Mouse (Mus musculus): ENCODE results near the gene Calhm2.

Gene Calhm2

DNA sequence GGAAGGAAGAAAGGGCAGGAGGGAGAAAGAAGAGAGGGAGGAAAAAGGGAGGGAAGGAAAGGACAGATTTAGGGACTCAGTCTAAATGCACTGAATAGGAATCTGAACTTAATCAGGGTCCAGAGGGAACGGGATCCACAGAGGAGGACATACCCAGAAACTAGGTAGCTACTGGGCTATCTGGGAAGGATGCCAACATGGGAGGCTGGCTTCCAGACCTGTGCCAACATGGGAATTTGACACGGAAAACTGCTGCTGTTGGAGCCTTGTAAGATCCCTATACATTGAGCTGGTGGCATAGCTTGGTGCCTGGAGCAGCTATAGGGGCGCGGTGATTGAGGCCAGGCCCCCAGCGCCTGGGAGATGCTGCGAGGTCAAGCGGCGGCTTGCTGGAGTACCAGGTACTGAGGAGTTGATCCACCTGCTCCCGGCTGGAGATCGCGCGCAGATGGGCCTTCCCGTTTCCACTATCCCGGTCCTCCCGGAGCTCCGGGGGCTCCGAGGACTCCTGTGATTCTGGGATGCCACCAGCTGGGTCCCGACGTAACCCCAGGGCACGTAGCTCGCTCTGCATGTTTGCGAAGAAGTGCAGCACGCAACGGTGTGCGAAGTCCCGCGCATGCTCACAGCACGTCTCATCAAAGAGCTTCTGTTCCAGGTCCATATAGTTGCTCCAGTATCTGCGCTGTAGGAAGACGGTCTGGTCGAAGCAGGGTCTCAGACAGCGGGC, 13.4 kb upstream of the Calhm2 start:
- in situ Hi-C loops (cut with MboI, MseI) = loop anchor here (10.0 kb wide), 1 partner anchor 63 kb away; no protein-coding TSS in a partner anchor

DNA sequence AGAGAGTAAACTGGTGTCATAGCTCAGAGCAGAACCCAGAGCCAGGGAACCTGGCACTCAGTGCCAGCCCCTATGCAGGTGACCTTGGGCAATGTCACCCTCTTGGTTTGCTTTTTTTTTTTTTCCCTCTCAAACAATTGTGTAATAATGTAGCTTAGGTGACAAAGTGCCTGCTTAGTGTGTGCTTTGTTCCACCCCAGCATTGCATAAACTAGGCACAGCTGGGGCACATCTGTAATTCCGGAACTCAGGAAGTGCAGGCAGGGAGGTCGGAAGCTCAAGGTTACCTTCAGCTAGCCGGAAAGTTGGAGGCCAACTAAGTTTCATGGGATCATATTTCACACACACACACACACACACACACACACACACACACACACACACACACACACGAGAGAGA, 11.8 kb upstream of the Calhm2 start:
- in situ Hi-C loops (cut with MboI, MseI) = loop anchor here (10.0 kb wide), 1 partner anchor 65 kb away; no protein-coding TSS in a partner anchor

DNA sequence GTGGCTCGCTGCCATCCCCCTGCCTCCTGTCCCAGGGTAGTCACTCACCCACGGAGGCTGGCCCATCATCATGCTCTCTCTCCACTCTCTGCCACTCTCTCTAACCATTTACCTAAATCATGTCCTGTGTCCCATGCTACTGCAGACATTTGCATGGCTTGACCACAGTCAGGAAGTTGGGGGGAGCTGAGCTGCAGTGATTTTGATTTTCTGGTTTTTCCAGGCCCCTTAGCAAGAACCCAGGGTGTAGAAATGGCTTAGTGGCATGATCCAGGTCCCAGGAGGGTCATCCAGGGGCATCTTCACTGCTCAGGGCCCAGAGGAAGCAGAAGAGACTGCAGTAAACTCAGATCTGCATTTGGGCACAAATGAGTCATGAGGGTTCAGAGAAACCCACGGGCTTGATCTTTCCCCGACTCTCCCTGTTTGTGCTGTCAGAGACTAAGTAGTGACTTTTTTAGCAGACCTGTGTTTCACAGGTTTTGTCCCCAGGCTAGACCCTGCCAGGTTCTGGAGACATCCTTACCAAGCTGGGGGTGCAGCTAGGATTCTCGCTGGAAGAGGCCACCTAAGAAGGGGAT, 10.3 kb upstream of the Calhm2 start:
- in situ Hi-C loops (cut with MboI, MseI) = no loop called here

DNA sequence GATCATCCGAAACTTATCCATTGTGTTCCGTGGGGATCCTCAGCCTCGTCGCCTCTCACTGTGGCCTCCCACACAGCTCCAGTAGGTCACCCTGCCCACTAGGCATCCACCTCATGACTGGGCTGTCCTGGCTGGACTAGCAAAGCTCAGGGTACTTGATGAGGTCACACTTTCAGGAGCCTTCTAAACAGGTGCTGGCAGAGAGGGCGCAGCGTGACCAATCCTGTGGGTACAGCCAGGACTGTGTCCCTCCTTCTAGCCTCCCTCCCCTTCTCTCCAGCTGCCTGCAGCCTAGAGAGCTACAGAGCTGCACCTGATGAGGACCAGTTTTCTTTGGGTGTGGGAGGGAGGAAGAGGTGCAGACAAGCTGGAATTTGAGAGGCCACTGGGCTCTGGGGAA, 6.1 kb upstream of the Calhm2 start, which contains the start of gene Calhm1:
TSS of gene Calhm1 (minus strand) at position 101 of the 400 bp plus-strand sequence.
- in situ Hi-C loops (cut with MboI, MseI) = no loop called here

- in situ Hi-C loops (cut with MboI, MseI) = no loop called here
Measured at GRCm38 (mm10) chr19:47142438-47142837, 4.3 kb upstream of the Calhm2 start.

DNA sequence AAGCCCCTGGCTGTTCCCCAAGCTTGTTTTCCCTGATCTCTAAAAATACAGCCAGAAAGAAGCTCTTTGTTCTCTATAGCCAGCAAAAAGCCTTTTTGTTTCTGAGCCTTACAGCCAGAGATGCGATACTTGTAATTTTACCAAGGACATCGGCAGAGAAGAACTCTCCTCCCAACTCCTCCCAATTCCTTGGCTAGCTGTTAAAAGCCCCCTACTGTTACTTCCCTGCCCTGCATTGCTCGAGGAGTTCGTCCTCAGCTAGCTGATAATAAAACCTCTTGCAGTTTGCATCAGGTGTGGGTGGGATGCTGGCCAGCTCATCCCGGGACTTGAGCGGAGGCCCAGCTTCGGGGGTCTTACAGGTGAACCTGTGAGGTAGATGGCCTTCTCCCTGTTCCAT, 1.5 kb upstream of the Calhm2 start:
- in situ Hi-C loops (cut with MboI, MseI) = loop anchor here (10.0 kb wide), 1 partner anchor 445 kb away; no protein-coding TSS in a partner anchor

GRCm38 (mm10) chr19:47137051-47137581, 978 bp downstream of the Calhm2 start:
- in situ Hi-C loops (cut with MboI, MseI) = loop anchor here (10.0 kb wide), 1 partner anchor 448 kb away; no protein-coding TSS in a partner anchor

GRCm38 (mm10) chr19:47136170-47136569, 1.9 kb downstream of the Calhm2 start:
- in situ Hi-C loops (cut with MboI, MseI) = loop anchor here (10.0 kb wide), 1 partner anchor 449 kb away; no protein-coding TSS in a partner anchor

- in situ Hi-C loops (cut with MboI, MseI) = loop anchor here (10.0 kb wide), 1 partner anchor 449 kb away; no protein-coding TSS in a partner anchor
Measured at GRCm38 (mm10) chr19:47135568-47135967, 2.5 kb downstream of the Calhm2 start.

DNA sequence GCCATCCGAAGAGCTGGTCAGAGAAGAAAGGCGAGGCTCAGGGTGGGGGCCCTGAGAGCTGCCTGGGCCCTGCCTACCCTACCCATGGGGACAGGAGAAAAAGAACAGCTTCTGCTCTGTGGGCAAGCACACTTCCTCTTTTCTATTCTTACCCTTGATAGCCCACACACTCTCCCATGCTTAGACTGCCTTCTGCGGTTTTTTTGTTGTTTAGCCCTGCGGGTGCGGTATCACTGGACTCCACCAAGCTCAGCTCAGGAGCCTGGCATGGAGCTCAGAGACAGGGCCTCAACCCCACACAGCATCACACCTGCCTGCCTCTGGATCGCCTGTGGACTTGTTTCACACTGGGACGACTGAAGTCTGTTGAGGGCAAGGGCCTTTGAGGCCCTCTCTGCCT, 4.9 kb downstream of the Calhm2 start:
- in situ Hi-C loops (cut with MboI, MseI) = loop anchor here (10.0 kb wide), 1 partner anchor 452 kb away; no protein-coding TSS in a partner anchor

DNA sequence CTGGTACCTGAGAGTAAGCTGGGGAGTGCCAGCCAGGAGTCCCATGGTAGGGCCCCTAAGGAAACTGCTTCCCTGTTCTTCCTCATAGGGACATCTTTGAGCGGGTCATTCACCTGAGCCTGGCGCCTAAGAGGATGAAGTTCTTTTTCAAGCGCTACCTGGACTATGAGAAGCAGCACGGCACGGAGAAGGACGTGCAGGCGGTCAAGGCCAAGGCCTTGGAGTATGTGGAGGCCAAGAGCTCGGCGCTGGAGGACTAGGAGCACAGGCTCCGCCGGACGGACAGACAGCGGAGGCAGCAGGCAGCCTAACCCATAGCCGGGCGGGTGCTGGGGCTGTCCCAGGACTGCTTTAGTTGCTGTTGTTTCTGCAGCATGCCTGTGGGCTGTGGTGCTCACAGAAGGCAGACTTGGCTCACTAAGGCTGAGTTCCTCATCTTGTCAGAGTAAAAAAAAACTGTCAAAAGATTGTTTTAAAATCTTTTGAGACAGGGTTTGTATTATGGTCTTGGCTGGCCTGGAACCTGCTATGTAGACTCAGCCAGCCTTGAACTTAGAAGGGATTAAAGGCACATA, 7.5 kb downstream of the Calhm2 start:
- in situ Hi-C loops (cut with MboI, MseI) = loop anchor here (10.0 kb wide), 1 partner anchor 454 kb away; no protein-coding TSS in a partner anchor

DNA sequence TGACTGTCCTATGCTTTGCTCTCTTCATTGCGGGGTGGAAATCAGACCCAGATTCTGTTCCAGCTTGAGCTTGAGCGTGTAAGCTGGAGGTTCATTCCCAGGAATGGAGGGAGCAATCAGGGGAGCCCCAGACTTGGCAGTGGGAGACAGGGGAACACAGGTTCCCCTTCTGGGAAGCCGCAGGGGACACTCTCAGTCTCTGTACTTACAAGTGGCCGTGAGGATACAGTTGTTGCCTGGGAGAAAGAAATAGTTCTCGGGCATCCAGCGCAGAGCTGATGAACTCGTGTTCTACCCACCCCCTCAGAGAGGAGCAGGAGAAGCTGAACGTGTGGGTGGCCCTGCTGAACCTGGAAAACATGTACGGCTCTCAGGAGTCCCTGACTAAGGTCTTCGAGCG, 9.3 kb downstream of the Calhm2 start:
- in situ Hi-C loops (cut with MboI, MseI) = no loop called here

DNA sequence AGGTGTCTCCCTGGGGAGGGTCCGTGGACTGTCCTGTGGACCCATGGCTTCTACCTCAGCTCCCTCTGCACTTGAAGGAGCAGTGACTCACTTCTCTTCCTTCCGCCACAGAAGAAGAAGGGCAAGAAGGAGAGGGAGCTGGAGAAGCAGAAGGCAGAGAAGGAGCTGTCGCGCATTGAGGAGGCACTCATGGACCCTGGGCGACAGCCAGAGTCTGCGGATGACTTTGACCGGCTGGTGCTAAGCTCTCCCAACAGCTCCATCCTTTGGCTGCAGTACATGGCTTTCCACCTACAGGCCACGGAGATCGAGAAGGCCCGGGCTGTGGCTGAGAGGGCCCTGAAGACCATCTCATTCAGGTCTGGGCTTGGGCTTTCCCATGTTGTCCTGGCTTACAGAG, 9.9 kb downstream of the Calhm2 start:
- in situ Hi-C loops (cut with MboI, MseI) = no loop called here

- in situ Hi-C loops (cut with MboI, MseI) = loop anchor here (5.0 to 25.0 kb wide), 2 partner anchors 44 to 1361 kb away; no protein-coding TSS in a partner anchor
Measured at GRCm38 (mm10) chr19:47122802-47123201, 15.3 kb downstream of the Calhm2 start.

- in situ Hi-C loops (cut with MboI, MseI) = loop anchor here (5.0 to 25.0 kb wide), 2 partner anchors 46 to 1359 kb away; no protein-coding TSS in a partner anchor
Measured at GRCm38 (mm10) chr19:47121054-47121453, 17.0 kb downstream of the Calhm2 start.

GRCm38 (mm10) chr19:47118634-47119033, 19.5 kb downstream of the Calhm2 start:
- in situ Hi-C loops (cut with MboI, MseI) = loop anchor here (25.0 kb wide), 1 partner anchor 1356 kb away; no protein-coding TSS in a partner anchor

DNA sequence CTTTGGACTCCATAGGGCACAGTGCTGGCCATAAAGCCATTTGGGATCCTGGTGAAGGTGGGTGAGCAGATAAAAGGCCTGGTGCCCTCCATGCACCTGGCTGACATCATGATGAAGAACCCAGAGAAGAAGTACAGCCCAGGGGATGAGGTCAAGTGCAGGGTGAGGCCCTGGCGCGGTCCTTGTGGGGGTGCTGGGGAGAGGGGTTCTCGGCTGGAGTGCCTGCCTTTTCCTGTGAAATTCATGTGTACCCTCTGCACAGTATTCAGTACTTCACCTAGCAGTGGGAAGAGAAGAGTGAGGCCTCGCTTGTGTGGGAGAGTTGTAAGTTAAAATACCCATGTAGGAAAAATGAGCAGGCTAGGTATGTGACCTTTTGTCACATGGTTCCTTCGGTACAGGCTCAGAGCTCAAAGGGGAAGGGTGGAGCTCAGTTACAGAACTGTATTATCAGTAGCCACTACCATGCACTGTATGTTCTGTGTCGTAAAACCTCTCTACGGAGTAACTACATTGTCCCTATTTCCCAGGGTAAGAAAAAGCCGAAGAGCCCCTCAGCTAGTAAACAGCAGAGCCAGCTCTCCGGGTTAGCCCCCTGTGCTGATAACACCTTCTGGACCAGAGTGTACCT, 33.3 kb downstream of the Calhm2 start:
- in situ Hi-C loops (cut with MboI, MseI) = loop anchor here (25.0 kb wide), 1 partner anchor 1342 kb away; no protein-coding TSS in a partner anchor

- in situ Hi-C loops (cut with MboI, MseI) = loop anchor here (25.0 kb wide), 1 partner anchor 1339 kb away; no protein-coding TSS in a partner anchor
Measured at GRCm38 (mm10) chr19:47101080-47101479, 37.0 kb downstream of the Calhm2 start.

GRCm38 (mm10) chr19:47090550-47091156, 47.4 kb downstream of the Calhm2 start, which contains the start of the genes Usmg5 and Pdcd11:
TSS of gene Usmg5 (minus strand) at chr19:47090647.
TSS of gene Pdcd11 (plus strand) at chr19:47090768.
- in situ Hi-C loops (cut with MboI, MseI) = no loop called here

- in situ Hi-C loops (cut with MboI, MseI) = loop anchor here (10.0 kb wide), 1 partner anchor 785 kb away; the partner anchor contains the start of gene Nfkb2
Measured at GRCm38 (mm10) chr19:47089718-47090525, 48.2 kb downstream of the Calhm2 start.
